Mouse (Mus musculus) heart, embryonic 13.5 days (tissue): ENCODE data around the gene Mrm2. TPM values are rescaled to one million over a fixed set of nuclear protein-coding genes. Genes with fewer than 3 reads are reported as not detected.
A peak's percentile ranks its signal among the peaks of the same experiment; 100 is the strongest.

Experiments used
- ATAC-seq: fragments of 200-750 bp; cut with Nextera tagmentation; 2 replicates; pipeline ENCODE4 v1.8.0; 2017; ENCODE audit warnings: moderate TSS enrichment; ENCODE audit not compliant: insufficient number of reproducible peaks, low FRiP score, low TSS enrichment; ENCODE audit errors: extremely low read depth
- H3K27ac ChIP-seq: fragments of 300-500 bp; sonication (generic); replicated peaks from 2 replicates; pipeline ENCODE4 v1.5.1; 2015; ENCODE audit warnings: moderate library complexity, mild to moderate bottlenecking, inconsistent platforms
- H3K27me3 ChIP-seq: fragments of 300-500 bp; sonication (generic); replicated peaks from 2 replicates; pipeline ENCODE4 v1.6.1; 2015; ENCODE audit warnings: mild to moderate bottlenecking, inconsistent platforms
- H3K36me3 ChIP-seq: fragments of 300-500 bp; sonication (generic); 2 replicates; pipeline ENCODE4 v1.6.1; 2015; ENCODE audit warnings: mild to moderate bottlenecking, inconsistent platforms
- H3K4me1 ChIP-seq: fragments of 300-500 bp; sonication (generic); 2 replicates; pipeline ENCODE4 v1.6.1; 2015; ENCODE audit warnings: inconsistent platforms
- H3K4me2 ChIP-seq: fragments of 300-500 bp; sonication (generic); 2 replicates; pipeline ENCODE4 v1.6.1; 2015; ENCODE audit warnings: inconsistent platforms, mild to moderate bottlenecking, moderate library complexity
- H3K4me3 ChIP-seq: fragments of 300-500 bp; sonication (generic); 2 replicates; pipeline ENCODE4 v1.5.1; 2015; ENCODE audit warnings: moderate library complexity, mild to moderate bottlenecking, inconsistent platforms
- H3K9ac ChIP-seq: fragments of 300-500 bp; sonication (generic); 2 replicates; pipeline ENCODE4 v1.6.1; 2015; ENCODE audit warnings: inconsistent platforms, mild to moderate bottlenecking, moderate library complexity
- H3K9me3 ChIP-seq: fragments of 300-500 bp; sonication (generic); 2 replicates; pipeline ENCODE4 v1.6.1; 2016; ENCODE audit warnings: inconsistent platforms
- WGBS: fragments of 180-500 bp; shearing (Covaris S2); methylation state at CpG from one replicate; pipeline ENCODE4 v1.1.7; 2015; ENCODE audit warnings: mixed read lengths; 5-methylcytosine and 5-hydroxymethylcytosine counted together
- polyA plus RNA-seq: library from polyadenylated mRNA; unstranded; fragments of >200 nt; fragmentation: Nextera tagmentation; extraction: Ambion mirVana; gene quantifications from 2 replicates; pipeline ENCODE4 v1.2.1, GENCODE M21; 2015

The Mrm2 gene
- 14.7 and 15.1 TPM in 2 replicates for polyA plus RNA-seq

GRCm38 (mm10) chr5:140331615-140332512, at the start of gene Mrm2:
TSS of gene Mrm2 (minus strand) at chr5:140331898.
- 2% methylated on average over 39 of the region's 39 CpGs for WGBS
- peak within 1 kb of the TSS; percentile 94 for H3K9ac ChIP-seq
- H3K9me3 ChIP-seq = no peaks in the 10 kb centered on the region
- peaks cover 29% of the 10 kb centered on the region for H3K36me3 ChIP-seq
- H3K4me1 ChIP-seq = peaks cover 19% of the 10 kb centered on the region
- peak within 1 kb of the TSS; percentile 88 for H3K27ac ChIP-seq
- peak within 1 kb of the TSS; percentile 81 for H3K4me3 ChIP-seq
- H3K4me2 ChIP-seq = peak within 1 kb of the TSS; percentile 96
- H3K27me3 ChIP-seq = no peaks in the 10 kb centered on the region
- ATAC-seq = peak; percentile 73

- Histone ChIP-seq H3K4me3 (no peak overlapping the region), H3K4me1 (peaks cover 39% of the 10 kb centered on the region), H3K36me3 (no peaks in the 10 kb centered on the region), H3K4me2 (no peak overlapping the region), H3K9ac (no peak overlapping the region), H3K27ac (no peak overlapping the region), H3K9me3 (no peaks in the 10 kb centered on the region), H3K27me3 (no peaks in the 10 kb centered on the region)
- 73% methylated on average over 7 of the region's 7 CpGs for WGBS
- ATAC-seq = no peak
Observed at GRCm38 (mm10) chr5:140381156-140381555, 49.5 kb upstream of the Mrm2 start.

- no peaks in the 10 kb centered on the region for H3K27me3 ChIP-seq
- H3K36me3 ChIP-seq = no peaks in the 10 kb centered on the region
- no peaks in the 10 kb centered on the region for H3K9me3 ChIP-seq
- H3K4me2 ChIP-seq = no peak overlapping the region
- H3K9ac ChIP-seq = no peak overlapping the region
- ATAC-seq = no peak
- peaks cover 36% of the 10 kb centered on the region for H3K4me1 ChIP-seq
- no peak overlapping the region for H3K27ac ChIP-seq
- 66% methylated on average over 6 of the region's 6 CpGs for WGBS
- H3K4me3 ChIP-seq = no peak overlapping the region
Observed at GRCm38 (mm10) chr5:140379299-140379698, 47.6 kb upstream of the Mrm2 start.

- H3K9me3 ChIP-seq = no peaks in the 10 kb centered on the region
- no peak overlapping the region for H3K4me2 ChIP-seq
- no peak for ATAC-seq
- no peak overlapping the region for H3K4me3 ChIP-seq
- H3K4me1 ChIP-seq = peaks cover 33% of the 10 kb centered on the region
- no peaks in the 10 kb centered on the region for H3K27me3 ChIP-seq
- H3K36me3 ChIP-seq = no peaks in the 10 kb centered on the region
- WGBS = 81% methylated on average over 6 of the region's 6 CpGs
- H3K27ac ChIP-seq = no peak overlapping the region
- no peak overlapping the region for H3K9ac ChIP-seq
Observed at GRCm38 (mm10) chr5:140378121-140378853, 46.6 kb upstream of the Mrm2 start.

GRCm38 (mm10) chr5:140375249-140375829, 43.6 kb upstream of the Mrm2 start:
- peaks cover 30% of the 10 kb centered on the region for H3K4me1 ChIP-seq
- H3K27ac ChIP-seq = no peak overlapping the region
- no peak for ATAC-seq
- H3K9ac ChIP-seq = no peak overlapping the region
- 87% methylated on average over 4 of the region's 4 CpGs for WGBS
- H3K9me3 ChIP-seq = no peaks in the 10 kb centered on the region
- H3K4me3 ChIP-seq = no peak overlapping the region
- no peaks in the 10 kb centered on the region for H3K36me3 ChIP-seq
- H3K4me2 ChIP-seq = no peak overlapping the region
- no peaks in the 10 kb centered on the region for H3K27me3 ChIP-seq

GRCm38 (mm10) chr5:140374226-140374625, 42.5 kb upstream of the Mrm2 start:
- Histone ChIP-seq H3K4me1 (peaks cover 33% of the 10 kb centered on the region), H3K4me2 (no peak overlapping the region), H3K9ac (no peak overlapping the region), H3K36me3 (no peaks in the 10 kb centered on the region), H3K4me3 (no peak overlapping the region), H3K27ac (no peak overlapping the region), H3K27me3 (no peaks in the 10 kb centered on the region), H3K9me3 (no peaks in the 10 kb centered on the region)
- ATAC-seq = no peak
- WGBS = 30% methylated on average over 3 of the region's 3 CpGs

- Histone ChIP-seq H3K27me3 (no peaks in the 10 kb centered on the region), H3K4me1 (peaks cover 33% of the 10 kb centered on the region), H3K9me3 (no peaks in the 10 kb centered on the region), H3K27ac (no peak overlapping the region), H3K36me3 (no peaks in the 10 kb centered on the region), H3K9ac (no peak overlapping the region), H3K4me3 (no peak overlapping the region), H3K4me2 (no peak overlapping the region)
- 79% methylated on average over 2 of the region's 2 CpGs for WGBS
- no peak for ATAC-seq
Observed at GRCm38 (mm10) chr5:140373711-140374110, 42.0 kb upstream of the Mrm2 start.

- H3K27ac ChIP-seq = no peak overlapping the region
- no peak overlapping the region for H3K4me2 ChIP-seq
- WGBS = 89% methylated on average over 3 of the region's 3 CpGs
- no peaks in the 10 kb centered on the region for H3K27me3 ChIP-seq
- H3K9me3 ChIP-seq = no peaks in the 10 kb centered on the region
- peaks cover 1% of the 10 kb centered on the region; the same call in 1 of the 2 replicates for H3K36me3 ChIP-seq
- H3K4me3 ChIP-seq = no peak overlapping the region
- H3K4me1 ChIP-seq = peaks cover 27% of the 10 kb centered on the region
- H3K9ac ChIP-seq = no peak overlapping the region
- ATAC-seq = no peak
Observed at GRCm38 (mm10) chr5:140371671-140372070, 40.0 kb upstream of the Mrm2 start.

- no peaks in the 10 kb centered on the region for H3K27me3 ChIP-seq
- H3K27ac ChIP-seq = peak overlapping the region; percentile 76
- WGBS = 48% methylated on average over 6 of the region's 6 CpGs
- no peaks in the 10 kb centered on the region for H3K9me3 ChIP-seq
- H3K36me3 ChIP-seq = peaks cover 7% of the 10 kb centered on the region; the same call in 1 of the 2 replicates
- no peak overlapping the region for H3K4me2 ChIP-seq
- H3K9ac ChIP-seq = peak overlapping the region; percentile 52
- peaks cover 27% of the 10 kb centered on the region for H3K4me1 ChIP-seq
- no peak overlapping the region for H3K4me3 ChIP-seq
- ATAC-seq = no peak
Observed at GRCm38 (mm10) chr5:140370446-140371254, 39.0 kb upstream of the Mrm2 start.

GRCm38 (mm10) chr5:140369466-140369865, 37.8 kb upstream of the Mrm2 start:
- no peaks in the 10 kb centered on the region for H3K27me3 ChIP-seq
- no peak overlapping the region for H3K4me2 ChIP-seq
- H3K9ac ChIP-seq = no peak overlapping the region
- no peak for ATAC-seq
- WGBS = 81% methylated on average over 2 of the region's 2 CpGs
- H3K4me3 ChIP-seq = no peak overlapping the region
- H3K27ac ChIP-seq = no peak overlapping the region
- H3K9me3 ChIP-seq = no peaks in the 10 kb centered on the region
- peaks cover 7% of the 10 kb centered on the region; the same call in 1 of the 2 replicates for H3K36me3 ChIP-seq
- H3K4me1 ChIP-seq = peaks cover 27% of the 10 kb centered on the region
